Mouse (Mus musculus) layer of hippocampus, adult 9-11 months (tissue): ENCODE data around the gene Nudt8.

Experiments
- DNase-seq: peaks from one replicate; pipeline ENCODE4 v3.0.0; 2022

Nudt8 gene

DNA sequence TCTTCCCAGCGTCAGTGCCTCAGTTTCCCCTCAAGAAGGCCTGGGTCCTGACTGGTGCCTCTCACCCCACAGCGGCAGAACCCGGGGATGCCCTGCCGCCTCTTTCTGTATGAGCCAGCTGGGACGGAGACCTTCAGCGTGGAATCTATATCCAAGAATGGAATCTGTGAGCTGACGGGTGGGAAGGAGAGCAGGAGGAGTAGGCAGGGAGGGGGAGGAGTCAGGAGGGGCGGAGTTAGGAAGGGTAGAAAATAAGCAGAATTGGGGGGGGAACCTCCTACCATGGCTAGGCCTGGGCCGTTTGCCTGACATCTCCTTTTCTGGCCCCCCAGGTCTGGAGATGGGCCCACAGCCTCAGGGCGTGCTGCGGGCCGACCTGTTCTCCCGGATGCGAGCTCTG lies 12.3 kb upstream of the Nudt8 start:
- no peak for DNase-seq

DNA sequence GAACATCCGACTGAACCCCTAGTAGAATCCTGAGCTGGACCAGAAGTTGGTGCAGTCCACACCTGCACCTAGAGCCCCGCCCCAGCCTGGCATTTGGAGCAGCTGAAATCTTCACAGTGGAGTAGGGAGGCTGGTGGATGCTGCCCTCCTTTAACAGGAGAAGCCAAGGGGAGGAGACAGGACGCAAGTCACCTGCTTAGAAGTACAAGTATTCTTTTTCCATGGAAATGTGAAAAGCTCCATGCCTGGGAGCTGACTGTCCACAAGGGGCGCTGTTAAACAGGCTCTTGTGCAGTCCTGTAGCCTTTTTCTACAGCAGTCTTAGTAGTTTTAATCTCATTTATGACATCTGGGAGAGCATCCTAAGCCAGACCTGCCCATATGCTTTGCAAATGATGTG lies 11.6 kb upstream of the Nudt8 start:
- DNase-seq = no peak

DNA sequence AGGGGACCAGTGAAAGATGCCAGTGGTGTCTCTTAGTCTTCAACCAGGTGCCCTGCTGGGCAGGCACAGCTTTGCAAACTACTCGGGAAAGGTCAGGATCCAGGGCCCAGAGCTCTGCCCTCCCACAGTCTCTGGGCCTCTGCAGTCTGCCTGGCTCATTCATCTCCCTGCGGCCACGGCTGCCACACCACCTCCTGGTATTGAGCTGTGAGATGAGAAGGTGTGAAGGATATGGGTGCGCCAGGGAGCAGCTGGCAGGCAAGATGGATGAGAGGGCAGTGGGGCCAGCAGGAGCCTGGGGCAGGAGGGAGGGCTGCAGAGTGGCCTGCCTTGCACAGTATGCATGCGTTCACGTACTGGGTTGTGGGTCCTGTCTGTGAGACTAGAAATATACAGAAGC lies 9.6 kb upstream of the Nudt8 start:
- no peak for DNase-seq

DNA sequence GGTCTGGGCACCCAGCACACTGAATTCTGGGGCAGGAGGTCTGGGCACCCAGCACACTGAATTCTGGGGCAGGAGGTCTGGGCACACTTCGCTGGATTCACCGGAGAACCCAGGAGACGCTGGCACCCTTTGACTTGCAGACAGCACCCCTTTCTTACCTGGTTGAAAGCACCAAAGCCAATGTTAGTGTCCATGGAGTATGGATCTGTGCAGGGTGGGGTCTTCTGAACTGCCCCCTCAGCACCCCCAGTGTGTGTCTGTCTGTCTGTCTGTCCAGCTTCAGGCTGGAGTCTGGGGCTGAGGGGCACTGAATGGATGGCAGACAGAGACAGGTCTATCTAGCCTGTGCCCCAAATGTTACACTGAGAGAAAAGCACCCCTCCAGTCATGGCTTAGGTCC lies 8.8 kb upstream of the Nudt8 start:
- DNase-seq = no peak

DNA sequence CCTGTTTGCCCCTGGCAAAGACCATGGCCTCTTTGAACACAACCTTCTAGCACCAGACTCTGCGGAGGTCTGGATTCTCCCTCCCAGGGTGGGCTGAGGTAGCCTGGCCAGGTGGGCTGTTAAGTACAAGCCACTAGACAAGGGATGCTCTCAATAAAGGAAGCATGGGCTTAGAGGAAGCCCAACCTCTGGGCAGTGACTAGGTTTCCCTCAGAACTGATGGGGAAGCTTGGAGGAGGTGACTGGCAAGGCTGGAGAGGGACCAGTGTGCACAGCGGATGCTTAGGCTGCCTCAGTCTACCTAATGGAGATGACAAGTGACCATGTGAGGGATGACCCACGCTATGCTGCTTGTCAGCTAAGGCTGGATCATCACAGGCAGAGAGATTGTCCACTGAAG lies 8.4 kb upstream of the Nudt8 start:
- no peak for DNase-seq

DNA sequence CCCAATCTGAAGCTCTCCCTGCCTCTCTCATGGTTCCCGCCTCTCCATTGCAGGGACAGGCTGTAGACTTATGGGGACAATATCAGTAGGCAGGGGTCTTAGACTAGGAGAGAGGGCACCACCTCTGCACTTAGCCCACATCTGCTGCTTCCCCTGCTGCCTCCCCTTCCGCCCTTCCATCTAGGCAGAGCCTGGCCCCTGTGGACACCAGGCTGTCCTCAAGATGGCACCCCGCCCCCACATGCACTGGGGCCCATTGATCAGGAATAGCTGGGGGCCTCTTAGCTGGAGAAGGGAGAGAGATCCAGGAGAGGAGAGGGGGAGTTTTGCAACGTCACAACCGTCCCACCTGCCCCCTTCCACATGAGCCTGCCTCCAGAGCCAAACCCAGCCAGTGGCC lies 8.0 kb upstream of the Nudt8 start, which contains the start of gene Tbx10:
Gene Tbx10 (plus strand): TSS at position 337 of the 400 bp plus-strand sequence.
- no peak for DNase-seq

DNA sequence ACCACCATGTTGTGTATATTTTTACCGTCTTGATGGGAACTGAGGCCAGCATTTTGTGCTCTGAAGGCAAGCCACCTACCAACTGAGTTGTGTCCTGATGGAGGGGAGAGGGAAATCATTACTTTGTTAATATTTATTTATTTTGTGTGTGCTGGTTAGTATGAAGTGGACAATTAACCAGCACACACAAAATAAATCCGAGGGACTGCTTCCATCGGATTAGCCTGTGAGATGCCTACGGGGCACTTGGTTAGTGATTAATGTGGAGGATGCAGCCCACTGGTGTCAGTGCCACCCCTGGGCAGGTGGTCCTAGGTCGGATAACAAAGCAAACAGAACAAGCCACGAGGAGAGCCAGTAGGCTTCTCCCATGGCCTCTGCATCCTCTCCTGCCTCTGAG lies 5.4 kb upstream of the Nudt8 start:
- DNase-seq = no peak

DNA sequence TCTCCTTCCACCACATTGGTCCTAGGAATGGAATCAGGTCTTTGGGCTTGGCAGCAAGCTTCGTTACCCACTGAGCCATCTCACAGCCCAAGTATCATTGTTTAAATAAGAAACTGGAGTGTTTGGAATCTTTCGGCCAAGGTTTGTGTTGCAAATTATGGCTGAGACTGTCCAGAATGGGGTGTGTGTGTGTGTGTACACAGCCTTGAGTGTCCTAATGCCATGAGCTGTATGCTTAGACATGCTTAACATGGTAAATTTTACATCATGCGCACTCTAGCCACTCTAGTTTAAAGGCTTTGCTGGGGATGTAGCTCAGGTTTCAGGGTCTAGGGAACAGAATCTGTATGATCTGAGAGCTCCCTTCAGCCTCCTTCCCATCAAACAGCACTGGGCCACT lies 4.9 kb upstream of the Nudt8 start:
- DNase-seq = no peak

DNA sequence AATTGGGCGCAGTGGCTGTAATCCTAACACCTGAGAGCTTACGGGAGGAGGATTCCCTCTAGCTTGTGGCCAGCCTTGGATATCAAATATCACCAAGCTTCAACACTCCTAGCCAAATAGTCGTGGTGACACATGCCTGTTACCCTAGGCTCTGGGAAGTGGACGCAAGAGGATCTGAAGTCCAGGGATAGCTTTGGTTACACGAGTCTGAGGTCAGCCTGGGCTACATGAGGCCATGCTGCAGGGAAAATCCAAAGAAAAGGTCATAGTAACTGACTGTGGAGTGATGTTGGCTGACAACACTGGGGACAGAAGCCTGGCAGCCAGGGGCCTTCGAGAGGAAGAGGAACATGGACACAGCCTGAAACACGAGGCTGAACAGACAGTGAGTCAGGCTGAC lies 4.3 kb upstream of the Nudt8 start:
- no peak for DNase-seq

DNA sequence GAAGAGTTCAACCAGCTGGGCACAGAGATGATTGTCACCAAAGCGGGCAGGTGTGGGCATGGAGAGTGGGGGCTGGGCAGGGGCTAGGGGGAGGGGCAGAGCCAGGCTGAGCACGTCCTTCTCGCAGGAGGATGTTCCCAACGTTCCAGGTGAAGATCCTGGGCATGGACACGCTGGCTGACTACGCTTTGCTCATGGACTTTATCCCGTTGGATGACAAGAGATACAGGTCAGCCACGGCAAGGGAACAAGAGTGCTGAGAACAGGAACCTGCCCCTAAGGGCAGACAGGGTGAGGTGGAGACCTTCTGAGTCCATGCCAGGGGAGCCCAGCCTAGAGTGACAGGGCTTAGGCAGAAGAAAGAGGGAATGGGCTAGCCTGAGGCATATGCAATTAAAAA lies 3.6 kb upstream of the Nudt8 start:
- no peak for DNase-seq

DNA sequence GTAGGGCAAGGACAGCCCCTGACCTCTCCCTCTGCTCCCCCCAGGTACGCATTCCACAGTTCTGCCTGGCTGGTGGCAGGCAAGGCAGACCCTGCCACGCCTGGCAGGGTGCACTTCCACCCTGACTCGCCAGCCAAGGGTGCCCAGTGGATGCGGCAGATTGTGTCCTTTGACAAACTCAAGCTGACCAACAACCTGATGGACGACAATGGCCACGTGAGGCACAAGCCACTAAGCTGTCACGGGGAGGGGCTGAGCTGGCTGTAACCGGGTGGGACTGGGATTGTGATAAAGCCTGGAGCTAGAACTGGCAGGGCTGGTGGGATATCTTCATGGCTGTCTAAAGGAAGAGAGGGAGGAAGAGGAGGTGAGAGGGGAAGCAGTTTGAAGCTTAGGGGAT lies 3.1 kb upstream of the Nudt8 start:
- DNase-seq = no peak

DNA sequence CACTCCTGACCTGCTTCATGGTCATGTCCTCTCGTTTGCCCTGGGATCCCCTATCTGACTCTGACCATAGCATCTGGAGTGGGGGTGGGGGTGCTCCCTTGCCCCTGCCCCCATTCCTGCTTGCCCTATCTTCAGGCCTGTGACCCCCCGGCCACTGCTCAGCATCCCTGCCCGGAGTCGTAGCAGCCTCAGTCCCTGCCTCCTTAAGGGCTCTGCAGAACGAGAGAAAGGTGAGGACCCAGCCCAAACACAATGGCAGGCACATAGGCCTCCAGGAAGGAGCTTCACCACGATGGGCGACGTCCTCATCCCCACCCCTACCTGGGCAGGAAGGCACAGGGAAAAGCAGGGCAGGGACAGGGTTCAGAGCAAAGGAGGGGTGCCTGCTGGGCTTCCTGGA lies 2.0 kb upstream of the Nudt8 start:
- no peak for DNase-seq

DNA sequence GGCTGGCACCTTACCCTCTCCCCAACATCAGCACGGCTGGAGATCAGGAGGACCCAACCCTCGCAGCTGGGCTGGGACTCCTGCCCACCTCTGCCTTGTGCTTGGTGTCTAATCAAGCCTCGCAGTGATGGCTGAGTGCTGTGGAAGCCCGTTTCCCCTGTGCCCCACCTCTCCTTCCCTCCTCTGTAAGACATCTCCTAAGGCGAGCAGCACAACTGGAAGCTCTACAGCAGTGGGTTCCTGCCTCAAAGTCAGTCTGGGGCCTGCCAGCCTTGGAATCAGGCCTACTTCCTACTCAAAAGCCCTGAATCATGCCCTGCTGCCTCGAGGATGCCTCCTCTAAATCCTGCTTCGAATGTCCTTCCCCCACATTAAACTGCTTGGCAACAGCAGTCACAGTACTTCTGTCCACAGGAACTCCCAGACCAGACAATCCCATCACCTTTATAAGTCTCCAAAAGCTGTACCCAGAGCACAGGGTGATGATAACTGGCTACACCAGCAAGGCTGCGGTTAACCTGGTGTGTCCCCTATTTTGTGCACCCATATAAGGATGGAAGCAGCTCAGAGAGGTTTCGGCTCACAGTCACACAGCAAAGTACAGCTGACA lies 1.2 kb upstream of the Nudt8 start:
- DNase-seq = no peak

DNA sequence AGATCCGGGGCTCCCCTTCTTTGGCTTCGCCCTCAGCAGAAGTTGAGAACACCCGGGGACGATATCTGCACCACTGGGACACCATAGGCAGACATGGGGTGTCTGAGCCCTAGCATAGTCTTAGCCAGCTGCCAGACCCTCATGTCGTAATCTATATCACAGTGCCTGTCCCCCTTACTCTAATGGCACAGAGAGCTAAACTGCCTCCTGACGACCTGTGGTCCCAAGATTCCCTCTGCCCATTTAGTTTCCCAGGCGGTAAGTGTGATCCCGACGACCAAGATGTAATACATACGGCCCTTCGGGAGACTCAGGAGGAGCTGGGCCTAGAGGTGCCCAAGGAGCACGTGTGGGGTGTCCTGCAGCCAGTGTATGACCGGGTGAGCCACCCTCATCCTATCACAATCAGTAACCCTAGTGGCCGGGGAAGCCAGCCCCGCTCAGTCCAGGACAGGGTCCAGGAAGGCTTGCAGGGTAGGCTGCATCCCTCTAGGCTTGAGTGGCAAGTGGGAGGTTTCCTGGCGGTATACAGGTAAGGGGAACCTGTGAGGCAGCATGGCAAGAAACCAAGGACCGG lies 657 bp downstream of the Nudt8 start:
- DNase-seq = no peak

DNA sequence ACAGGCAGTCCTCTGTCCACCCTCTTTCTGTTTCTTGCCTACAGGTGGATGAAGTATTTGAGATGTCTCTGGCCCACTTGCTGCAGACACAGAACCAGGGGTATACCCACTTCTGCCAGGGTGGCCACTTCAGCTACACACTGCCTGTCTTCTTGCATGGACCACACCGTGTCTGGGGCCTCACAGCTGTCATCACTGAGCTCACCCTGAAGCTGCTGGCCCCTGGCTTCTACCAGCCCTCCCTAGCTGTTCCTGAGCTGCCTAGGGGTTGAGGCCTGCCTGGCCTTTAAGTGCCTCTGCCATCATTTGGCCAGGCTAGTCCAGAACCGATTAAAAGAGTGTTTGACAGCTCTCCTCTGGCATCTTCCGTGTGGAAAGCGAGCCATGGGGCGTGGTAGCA lies 1.4 kb downstream of the Nudt8 start:
- no peak for DNase-seq

DNA sequence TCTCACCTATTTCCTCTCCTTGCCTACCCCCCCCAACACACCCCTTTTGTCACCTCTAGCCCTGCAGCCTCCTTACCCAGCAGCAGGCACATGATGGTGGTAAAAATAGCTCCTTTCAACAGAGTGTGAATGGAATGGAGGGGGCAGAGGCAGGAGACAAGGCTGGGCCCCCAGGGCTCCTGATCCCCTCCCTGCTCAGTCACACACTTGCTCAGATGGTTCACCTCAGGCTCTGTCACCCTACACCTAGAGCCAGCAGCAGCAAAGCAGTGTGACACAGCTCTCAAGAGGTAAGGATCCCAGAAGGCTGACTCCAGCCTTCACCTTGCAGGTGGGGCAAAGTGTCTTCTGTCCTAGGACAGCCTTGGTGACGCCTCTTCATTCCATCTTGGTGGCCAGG lies 2.7 kb downstream of the Nudt8 start, which contains the start of gene Doc2g:
Gene Doc2g (plus strand): TSS at position 202 of the 400 bp plus-strand sequence.
- no peak for DNase-seq

DNA sequence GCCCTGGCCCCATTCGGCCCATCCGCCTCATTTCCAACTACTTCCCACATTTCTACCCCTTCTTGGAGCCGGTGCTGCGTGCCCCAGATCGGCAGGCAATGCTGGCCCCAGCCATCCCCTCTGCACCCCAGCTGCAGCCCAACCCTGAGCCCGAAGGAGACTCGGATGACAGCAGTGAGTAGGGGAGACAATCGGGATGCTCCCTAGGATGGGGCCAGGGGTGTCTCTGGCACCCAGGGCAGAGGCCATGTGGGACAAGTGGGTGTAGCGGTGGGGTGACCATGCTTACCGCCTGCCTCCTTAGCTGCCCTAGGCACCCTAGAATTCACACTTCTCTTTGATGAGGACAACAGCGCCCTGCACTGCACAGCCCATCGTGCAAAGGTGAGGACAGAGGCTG lies 3.3 kb downstream of the Nudt8 start:
- DNase-seq = no peak

DNA sequence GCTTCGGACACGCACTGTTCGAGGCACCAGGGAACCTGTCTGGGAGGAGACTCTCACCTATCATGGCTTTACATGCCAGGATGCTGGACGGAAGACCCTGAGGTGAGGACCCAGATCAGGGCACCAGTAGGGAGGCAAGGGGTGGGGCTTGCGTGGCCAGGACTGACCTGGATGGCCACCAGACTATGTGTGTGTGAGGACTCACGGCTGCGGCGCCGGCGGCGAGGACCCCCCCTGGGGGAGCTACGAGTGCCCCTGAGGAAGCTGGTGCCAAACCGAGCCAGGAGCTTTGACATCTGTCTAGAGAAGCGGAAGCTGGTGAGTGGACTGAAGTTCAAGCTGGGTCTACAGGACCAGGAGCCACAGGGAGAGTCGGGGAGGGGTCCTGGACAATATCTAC lies 4.0 kb downstream of the Nudt8 start:
- no peak for DNase-seq

DNA sequence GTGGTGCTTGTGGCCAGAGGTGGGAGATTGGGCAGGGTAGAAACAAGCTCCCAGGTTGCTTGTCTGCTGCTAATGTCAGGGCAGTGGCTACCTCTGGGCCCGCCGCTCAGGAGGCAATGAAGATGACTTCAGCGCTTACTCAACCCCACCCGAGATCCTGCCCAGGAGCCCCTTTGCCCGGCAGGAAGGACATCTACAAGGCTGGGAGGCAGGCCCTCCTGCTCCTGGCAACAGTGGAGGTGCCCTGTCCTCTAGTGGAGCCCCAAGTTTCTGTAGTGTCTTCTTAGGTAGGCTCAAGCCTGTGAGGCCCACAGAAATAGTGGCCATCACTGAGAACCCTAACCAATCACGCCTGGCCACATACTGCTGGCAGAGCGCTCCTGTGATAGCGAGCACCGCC lies 4.7 kb downstream of the Nudt8 start:
- DNase-seq = no peak

DNA sequence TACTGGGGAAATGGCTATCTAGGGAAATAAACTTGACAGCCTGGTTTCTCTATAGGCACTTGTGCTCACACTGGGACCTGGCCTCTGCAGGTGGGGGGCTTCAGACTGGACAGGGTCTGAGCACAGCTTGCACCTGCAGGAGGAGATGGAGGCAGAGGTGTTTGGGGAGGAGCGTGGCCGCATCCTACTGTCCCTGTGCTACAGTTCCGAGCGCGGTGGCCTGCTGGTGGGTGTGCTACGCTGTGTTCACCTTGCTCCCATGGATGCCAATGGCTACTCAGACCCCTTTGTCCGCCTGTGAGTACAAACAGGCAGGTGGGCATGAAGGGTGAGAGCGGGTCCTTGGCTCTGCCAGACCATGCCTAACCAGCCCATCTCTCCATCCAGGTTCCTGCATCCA lies 5.6 kb downstream of the Nudt8 start:
- DNase-seq = no peak

DNA sequence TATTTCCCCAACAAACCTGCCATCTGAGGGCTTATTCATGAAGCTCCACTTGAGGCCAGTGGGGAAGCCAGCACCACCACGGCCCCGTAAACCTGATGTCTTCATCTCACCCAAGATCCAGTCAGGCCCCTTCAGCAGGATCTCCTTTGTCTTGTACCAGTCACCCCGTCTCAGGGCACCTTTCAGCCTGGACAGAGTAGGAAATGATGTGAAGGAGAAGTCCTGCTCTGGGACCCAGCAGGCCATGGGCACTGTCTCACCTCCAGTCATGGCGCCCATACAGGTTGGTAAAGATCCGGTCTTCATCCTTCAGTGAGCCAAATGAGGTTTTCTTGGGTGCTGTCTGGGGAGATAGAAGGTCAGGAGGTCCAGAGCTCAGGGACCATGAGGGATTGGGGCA lies 10.7 kb downstream of the Nudt8 start:
- DNase-seq = no peak

DNA sequence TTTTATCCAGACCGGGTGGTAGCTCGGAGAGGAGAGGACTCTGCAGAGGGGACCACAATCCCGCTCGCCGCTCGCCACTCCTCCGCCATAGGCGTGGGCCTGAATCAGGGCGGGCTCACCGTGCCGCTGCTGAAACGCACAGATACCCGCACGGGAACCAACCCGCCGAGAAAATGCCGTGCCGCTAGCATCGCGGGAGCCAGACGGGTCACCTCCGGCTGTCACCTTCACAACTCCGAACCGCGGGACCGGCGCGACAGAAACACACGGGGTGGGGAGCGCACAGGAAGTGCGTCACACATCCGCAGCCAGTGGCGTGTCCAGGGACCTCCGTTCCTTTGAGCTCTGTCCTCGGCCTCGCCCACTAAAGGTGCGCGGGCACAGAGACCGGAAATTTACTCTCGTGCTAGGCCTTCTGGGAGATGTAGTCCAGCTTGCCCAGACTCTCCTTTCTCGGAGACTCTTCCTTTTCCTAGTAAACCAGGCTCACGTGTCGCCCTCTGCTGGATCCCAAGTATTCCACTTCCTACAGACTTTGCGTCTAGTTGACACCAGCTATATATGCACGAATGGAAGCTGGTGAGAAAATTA lies 12.1 kb downstream of the Nudt8 start, which contains the start of gene Ndufv1:
Gene Ndufv1 (minus strand): TSS at position 375 of the 591 bp plus-strand sequence.
- DNase-seq = peak; percentile 99

DNA sequence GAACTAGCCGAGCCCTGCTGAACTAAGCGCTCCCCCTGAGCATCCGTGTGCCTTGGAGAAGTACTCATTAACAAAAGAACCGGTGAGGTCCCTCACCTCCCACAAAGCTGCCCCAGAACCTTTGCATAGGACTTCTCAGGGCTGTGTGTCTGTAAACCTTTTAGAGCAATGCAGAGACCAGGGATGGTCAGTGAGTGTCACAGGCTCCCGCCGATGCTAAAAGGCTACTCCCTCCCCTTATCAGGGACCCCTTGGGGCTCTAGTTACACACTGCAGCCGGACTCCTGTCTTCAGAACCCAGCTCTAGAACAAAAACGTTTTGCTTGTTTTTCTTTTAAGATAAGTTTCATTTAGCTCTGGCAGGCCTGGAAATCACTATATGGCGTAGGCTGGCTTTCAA lies 12.7 kb downstream of the Nudt8 start:
- no peak for DNase-seq

DNA sequence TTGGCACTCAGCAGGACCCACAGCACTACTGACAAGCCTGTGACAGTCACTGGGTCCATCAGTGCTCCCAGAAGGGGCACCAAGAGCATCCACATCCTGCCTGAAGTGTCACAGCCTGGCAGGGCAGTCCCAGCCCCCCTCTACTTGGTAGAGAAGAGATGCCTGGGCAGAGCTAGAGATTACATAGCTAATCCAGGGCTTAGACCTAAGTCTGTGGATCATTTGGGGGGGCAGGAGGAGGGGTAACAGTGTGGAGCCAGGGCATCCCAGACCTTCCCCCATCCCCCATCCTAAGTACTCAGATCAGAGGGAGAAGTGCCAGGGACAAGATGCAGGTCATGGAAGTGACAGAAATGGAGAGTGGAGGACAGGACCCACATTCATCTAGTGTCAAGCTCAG lies 14.4 kb downstream of the Nudt8 start:
- DNase-seq = no peak

DNA sequence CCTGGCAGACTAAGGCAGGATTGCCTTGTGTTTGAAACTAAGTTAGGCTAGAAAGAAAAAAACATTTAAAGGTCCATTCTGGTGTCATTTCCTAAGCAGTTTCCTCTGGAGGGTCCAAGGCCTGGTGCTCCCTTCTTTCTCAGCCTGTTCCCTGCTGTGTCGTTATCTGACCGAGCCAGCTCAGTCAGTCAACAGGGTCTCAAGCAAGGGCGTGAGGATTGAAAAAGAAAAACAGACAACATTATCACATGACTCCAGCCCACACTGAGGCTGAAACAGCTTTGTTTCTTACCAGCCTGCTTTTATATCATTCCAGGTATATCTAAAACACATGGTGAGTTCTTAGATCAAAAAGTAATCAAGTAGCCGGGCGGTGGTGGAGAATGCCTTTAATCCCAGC lies 15.3 kb downstream of the Nudt8 start:
- no peak for DNase-seq
